Mouse (Mus musculus) midbrain, postnatal 0 days (tissue): Measurements from ENCODE around the gene Yjefn3. TPM values are rescaled to one million over a fixed set of nuclear protein-coding genes. Genes with fewer than 3 reads are reported as not detected.

ENCODE experiments used
- ATAC-seq: fragments of 200-750 bp; cut with Nextera tagmentation; 2 replicates; pipeline ENCODE4 v1.8.0; 2017; ENCODE audit warnings: moderate number of reproducible peaks, mild to moderate bottlenecking, moderate TSS enrichment, moderate library complexity; ENCODE audit not compliant: low FRiP score
- DNase-seq: peaks from one replicate; pipeline ENCODE4 v3.0.0-alpha.2; 2015; ENCODE audit warnings: low spot score
- H3K27ac ChIP-seq: fragments of 300-500 bp; sonication (generic); 2 replicates; pipeline ENCODE4 v1.5.1; 2014; ENCODE audit warnings: low read depth, mild to moderate bottlenecking, low read length, mixed read lengths
- H3K27me3 ChIP-seq: fragments of 300-500 bp; sonication (generic); 2 replicates; pipeline ENCODE4 v1.6.1; 2014; ENCODE audit warnings: low read length, control low read depth, mixed read lengths; ENCODE audit not compliant: insufficient read depth
- H3K36me3 ChIP-seq: fragments of 300-500 bp; sonication (generic); 2 replicates; pipeline ENCODE4 v1.6.1; 2014; ENCODE audit warnings: low read length, control low read depth, mixed read lengths; ENCODE audit not compliant: insufficient read depth
- H3K4me1 ChIP-seq: fragments of 300-500 bp; sonication (generic); 2 replicates; pipeline ENCODE4 v1.6.1; 2014; ENCODE audit warnings: mild to moderate bottlenecking, control low read depth, antibody characterized with exemption, low read length, mixed read lengths; ENCODE audit not compliant: insufficient read depth
- H3K4me2 ChIP-seq: fragments of 300-500 bp; sonication (generic); 2 replicates; pipeline ENCODE4 v1.6.1; 2014; ENCODE audit warnings: low read depth, mild to moderate bottlenecking, low read length, mixed read lengths; ENCODE audit not compliant: poor library complexity, severe bottlenecking
- H3K4me3 ChIP-seq: fragments of 300-500 bp; sonication (generic); 2 replicates; pipeline ENCODE4 v1.5.1; 2014; ENCODE audit warnings: low read depth, mild to moderate bottlenecking, low read length, moderate library complexity
- H3K9ac ChIP-seq: fragments of 300-500 bp; sonication (generic); replicated peaks from 2 replicates; pipeline ENCODE4 v1.6.1; 2014; ENCODE audit warnings: mild to moderate bottlenecking, low read length, moderate library complexity, mixed read lengths; ENCODE audit not compliant: poor library complexity, severe bottlenecking
- H3K9me3 ChIP-seq: fragments of 300-500 bp; sonication (generic); 2 replicates; pipeline ENCODE4 v1.6.1; 2016; ENCODE audit warnings: low read length, control low read depth
- CTCF ChIP-seq: IDR thresholded peaks from 2 replicates; pipeline ENCODE4 v1.5.1; 2016; ENCODE audit warnings: antibody characterized with exemption, mild to moderate bottlenecking
- WGBS: fragments of 180-500 bp; shearing (Covaris S2); extraction: QIAGEN DNeasy Blood & Tissue Kit; methylation state at CpG from one replicate; pipeline ENCODE4 v1.1.7; 2014; 5-methylcytosine and 5-hydroxymethylcytosine counted together
- polyA plus RNA-seq: library from polyadenylated mRNA; unstranded; fragments of >200 nt; fragmentation: Nextera tagmentation; extraction: Ambion mirVana; gene quantifications from 2 replicates; pipeline ENCODE4 v1.2.1, GENCODE M21; 2015
- total RNA-seq: library from RNA; depleted of rRNA; stranded (reverse); fragments of >200 nt; gene quantifications from 2 replicates; pipeline ENCODE4 v1.2.3, GENCODE M21; 2014

Yjefn3 gene
- total and polyA plus RNA-seq, 2 experiments from 2014 or later, result 8.0 to 13.4 TPM

DNA sequence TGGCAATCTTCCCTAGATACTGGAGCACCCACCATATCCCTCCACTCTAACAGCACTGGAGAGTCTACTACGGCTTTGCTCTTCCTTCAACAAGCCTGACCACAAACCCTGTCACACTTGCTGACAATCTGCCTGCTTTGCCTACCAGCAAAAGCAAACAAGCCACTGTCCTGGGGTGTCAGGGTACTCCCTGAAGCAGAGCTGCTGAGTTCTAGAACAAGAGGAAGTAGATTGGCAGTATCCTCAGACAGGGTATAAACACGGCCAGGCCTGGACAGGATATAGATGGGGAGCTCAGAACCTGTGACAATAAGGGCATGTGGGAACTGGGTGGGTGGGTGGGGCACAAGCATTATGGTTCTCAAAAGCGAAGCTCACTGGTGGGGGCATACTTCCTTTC is 35.0 kb upstream of the Yjefn3 start:
- WGBS, result 90% methylated on average over 3 of the region's 3 CpGs
- no peaks in the 10 kb centered on the region for H3K36me3 ChIP-seq
- H3K4me2 ChIP-seq, result no peak overlapping the region
- H3K9ac ChIP-seq, result no peak overlapping the region
- no peaks in the 10 kb centered on the region for H3K9me3 ChIP-seq
- TF ChIP-seq CTCF, result no peak
- no peak overlapping the region for H3K27ac ChIP-seq
- DNase-seq, result no peak
- no peak overlapping the region for H3K4me3 ChIP-seq
- no peaks in the 10 kb centered on the region for H3K4me1 ChIP-seq
- no peak for ATAC-seq
- no peaks in the 10 kb centered on the region for H3K27me3 ChIP-seq

DNA sequence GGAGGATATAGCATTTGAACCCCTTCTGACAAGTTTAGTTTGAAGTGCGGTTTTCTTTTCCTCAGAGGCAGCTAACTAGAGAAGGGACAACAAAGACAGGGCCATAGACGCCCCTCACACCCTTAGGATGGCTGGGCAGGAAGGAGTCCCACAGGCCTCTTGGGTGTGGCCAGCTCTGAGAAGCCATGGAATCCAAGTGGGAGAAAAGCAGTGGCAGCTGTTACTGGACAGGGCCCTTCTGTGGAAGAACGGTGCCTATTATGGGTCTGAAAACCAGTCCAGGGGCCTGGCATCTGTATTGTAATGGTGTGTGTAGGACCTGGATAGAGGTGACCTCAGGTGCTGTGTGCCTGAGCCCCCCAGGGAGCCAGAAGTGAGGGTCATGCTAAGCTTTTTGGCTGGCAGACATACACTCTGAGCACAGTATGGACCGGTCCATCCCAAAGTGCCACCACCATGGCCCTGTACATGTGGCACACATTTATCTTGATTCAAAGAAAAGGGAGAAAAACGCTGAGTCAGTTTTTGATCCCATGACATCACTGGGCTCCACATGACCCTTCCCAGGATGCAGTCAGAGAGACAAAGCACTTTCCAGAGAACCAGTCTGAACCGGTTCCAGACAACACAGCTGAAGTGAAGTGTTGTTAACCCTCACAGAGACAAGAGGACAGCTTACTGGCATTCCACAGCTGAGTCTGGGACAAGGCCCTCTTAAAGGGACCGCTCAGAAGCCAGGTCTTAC is 33.7 kb upstream of the Yjefn3 start:
- Histone ChIP-seq H3K9me3 (no peaks in the 10 kb centered on the region), H3K27me3 (no peaks in the 10 kb centered on the region), H3K9ac (no peak overlapping the region), H3K36me3 (no peaks in the 10 kb centered on the region), H3K4me1 (no peaks in the 10 kb centered on the region), H3K27ac (no peak overlapping the region), H3K4me3 (no peak overlapping the region), H3K4me2 (no peak overlapping the region)
- DNase-seq (peak; percentile 69), ATAC-seq (peak; percentile 90)
- no peak for TF ChIP-seq CTCF
- WGBS, result 63% methylated on average over 7 of the region's 7 CpGs

DNA sequence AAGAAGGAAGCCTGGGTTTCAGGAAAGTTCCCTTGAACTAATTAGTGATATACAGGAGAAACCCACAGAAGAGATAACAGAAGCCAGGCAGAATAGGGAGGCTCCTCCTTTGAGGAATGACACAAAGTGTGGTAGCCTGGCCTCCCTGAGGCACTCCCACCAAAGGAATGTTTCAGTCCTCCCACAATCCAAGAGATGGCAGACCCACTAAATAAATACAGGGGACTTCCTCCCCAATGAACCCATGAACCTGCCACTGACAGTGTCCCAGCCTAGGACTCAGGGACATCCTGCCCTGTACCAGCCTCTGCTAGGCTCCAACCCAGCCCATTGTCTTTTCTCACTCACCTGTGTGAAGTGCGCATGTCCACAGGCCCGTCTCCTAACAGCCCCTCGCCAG is 32.9 kb upstream of the Yjefn3 start:
- Histone ChIP-seq H3K27ac (no peak overlapping the region), H3K36me3 (no peaks in the 10 kb centered on the region), H3K4me3 (no peak overlapping the region), H3K27me3 (no peaks in the 10 kb centered on the region), H3K4me2 (no peak overlapping the region), H3K9me3 (no peaks in the 10 kb centered on the region), H3K9ac (no peak overlapping the region), H3K4me1 (no peaks in the 10 kb centered on the region)
- TF ChIP-seq CTCF, result no peak
- ATAC-seq (no peak), DNase-seq (no peak)
- WGBS, result 98% methylated on average over 3 of the region's 3 CpGs

DNA sequence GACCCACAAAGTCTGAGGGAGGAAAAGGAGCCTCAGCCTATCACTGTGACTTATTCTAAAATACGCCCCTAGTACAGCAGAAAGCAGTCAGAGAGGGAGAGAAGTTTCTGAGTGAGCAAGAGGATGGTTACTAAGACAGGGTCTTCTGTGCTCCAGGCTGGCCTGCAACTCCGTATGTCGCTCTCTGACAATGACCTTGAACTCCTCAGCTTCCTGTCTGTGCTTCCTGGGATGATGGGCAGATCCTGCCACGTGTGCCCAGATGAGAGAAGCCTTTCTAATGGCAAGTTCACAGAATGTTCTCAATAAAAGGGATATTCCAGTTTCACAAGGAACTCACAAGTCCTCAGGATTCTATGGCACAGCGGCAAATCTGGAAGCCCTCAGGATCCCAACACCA is 32.1 kb upstream of the Yjefn3 start:
- H3K9ac ChIP-seq, result no peak overlapping the region
- H3K4me3 ChIP-seq, result no peak overlapping the region
- no peaks in the 10 kb centered on the region for H3K4me1 ChIP-seq
- H3K36me3 ChIP-seq, result no peaks in the 10 kb centered on the region
- H3K27me3 ChIP-seq, result no peaks in the 10 kb centered on the region
- no peaks in the 10 kb centered on the region for H3K9me3 ChIP-seq
- no peak for TF ChIP-seq CTCF
- ATAC-seq (no peak), DNase-seq (no peak)
- 90% methylated on average over 5 of the region's 5 CpGs for WGBS
- no peak overlapping the region for H3K27ac ChIP-seq
- H3K4me2 ChIP-seq, result no peak overlapping the region

DNA sequence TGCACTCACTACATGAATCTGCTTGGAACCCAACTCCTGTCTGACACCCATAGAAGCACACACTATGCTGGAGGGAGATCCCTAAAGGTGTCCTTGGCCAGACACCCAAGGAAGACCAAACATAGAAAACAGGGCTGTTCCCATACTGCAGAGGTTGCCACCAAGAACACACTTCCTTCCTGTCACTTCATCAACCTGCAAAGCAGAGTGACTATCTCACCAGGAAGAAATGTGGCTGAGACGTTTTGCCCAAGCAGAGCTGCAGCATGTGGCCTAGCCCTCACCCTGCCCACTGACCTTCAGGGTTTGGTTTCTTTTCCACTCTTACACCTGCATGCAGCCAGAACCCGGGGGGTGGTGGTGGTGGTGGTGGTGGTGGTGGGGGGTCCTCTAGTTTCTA is 31.3 kb upstream of the Yjefn3 start:
- TF ChIP-seq CTCF, result no peak
- no peak for DNase-seq
- Histone ChIP-seq H3K9me3 (no peaks in the 10 kb centered on the region), H3K27ac (no peak overlapping the region), H3K9ac (no peak overlapping the region), H3K27me3 (no peaks in the 10 kb centered on the region), H3K4me1 (no peaks in the 10 kb centered on the region), H3K36me3 (no peaks in the 10 kb centered on the region), H3K4me2 (no peak overlapping the region), H3K4me3 (no peak overlapping the region)
- ATAC-seq, result no peak
- WGBS, result 83% methylated on average over 2 of the region's 2 CpGs

DNA sequence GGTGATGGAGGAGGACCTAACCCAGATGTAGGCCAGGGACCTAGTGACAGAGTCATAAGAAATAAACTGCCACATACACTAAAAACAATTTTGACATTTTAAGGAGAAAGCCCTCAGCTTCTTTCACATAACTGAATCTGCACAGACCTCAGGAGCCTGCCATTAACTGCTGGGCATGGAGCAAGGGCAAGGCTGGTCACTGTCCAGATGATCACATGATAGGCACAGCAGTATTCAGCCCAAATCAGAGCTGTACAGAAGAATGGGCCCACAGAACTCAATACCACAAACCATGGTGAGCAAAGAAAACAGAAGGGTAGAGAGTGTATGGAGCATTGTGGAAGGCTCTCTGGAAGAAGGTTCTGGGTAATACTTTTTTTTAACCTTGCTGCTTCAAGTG is 24.4 kb upstream of the Yjefn3 start:
- Histone ChIP-seq H3K4me3 (no peak overlapping the region), H3K9ac (no peak overlapping the region), H3K27ac (no peak overlapping the region), H3K4me1 (no peaks in the 10 kb centered on the region), H3K4me2 (no peak overlapping the region), H3K27me3 (no peaks in the 10 kb centered on the region), H3K9me3 (no peaks in the 10 kb centered on the region), H3K36me3 (peaks cover 3% of the 10 kb centered on the region; the same call in 1 of the 2 replicates)
- TF ChIP-seq CTCF, result no peak
- DNase-seq (no peak), ATAC-seq (no peak)
